Mouse (Mus musculus) right cerebral cortex, adult 2 months (tissue): ENCODE results near the gene Srd5a1.
"Not testable (repeated sequence)": the region's sequence is repeated elsewhere in the genome, so short reads cannot be mapped to it uniquely, and the experiment has no call there.

Source experiments
- DNase-seq, 2 experiments: peaks; one replicate each; pipeline ENCODE4 v3.0.0; 2021 to 2022; ENCODE audit warnings: low spot score in 2 of 2

Gene Srd5a1

GRCm38 (mm10) chr13:69611398-69612174 is at the start of gene Srd5a1:
Gene Srd5a1, minus strand, starts transcription at chr13:69611442.
- DNase-seq: peak; percentile 99 to 100

- no peak for DNase-seq
These were observed 43.3 kb upstream of the Srd5a1 start for GRCm38 (mm10) chr13:69654508-69654907.

DNA sequence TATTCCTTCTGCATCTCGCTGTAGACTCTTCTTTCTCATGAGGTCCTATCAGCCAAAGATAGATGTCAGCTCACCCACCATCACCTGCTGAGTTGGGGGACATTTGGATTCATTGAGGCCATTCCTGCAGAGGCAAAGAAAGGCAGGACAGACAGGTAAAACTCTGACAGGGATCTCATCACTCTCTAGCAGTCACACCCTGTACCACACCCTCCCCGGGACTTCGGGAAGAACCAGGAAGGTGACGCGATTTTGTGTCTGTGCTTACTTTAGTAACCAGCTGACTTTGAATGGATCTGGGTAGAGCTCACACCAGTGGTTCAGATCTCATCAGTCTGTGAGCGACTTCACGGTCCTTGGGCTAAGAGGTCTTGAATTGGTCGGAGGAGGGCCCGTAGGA is 35.2 kb upstream of the Srd5a1 start:
- DNase-seq: no peak

GRCm38 (mm10) chr13:69645694-69646423 is 34.6 kb upstream of the Srd5a1 start:
- no peak for DNase-seq

DNA sequence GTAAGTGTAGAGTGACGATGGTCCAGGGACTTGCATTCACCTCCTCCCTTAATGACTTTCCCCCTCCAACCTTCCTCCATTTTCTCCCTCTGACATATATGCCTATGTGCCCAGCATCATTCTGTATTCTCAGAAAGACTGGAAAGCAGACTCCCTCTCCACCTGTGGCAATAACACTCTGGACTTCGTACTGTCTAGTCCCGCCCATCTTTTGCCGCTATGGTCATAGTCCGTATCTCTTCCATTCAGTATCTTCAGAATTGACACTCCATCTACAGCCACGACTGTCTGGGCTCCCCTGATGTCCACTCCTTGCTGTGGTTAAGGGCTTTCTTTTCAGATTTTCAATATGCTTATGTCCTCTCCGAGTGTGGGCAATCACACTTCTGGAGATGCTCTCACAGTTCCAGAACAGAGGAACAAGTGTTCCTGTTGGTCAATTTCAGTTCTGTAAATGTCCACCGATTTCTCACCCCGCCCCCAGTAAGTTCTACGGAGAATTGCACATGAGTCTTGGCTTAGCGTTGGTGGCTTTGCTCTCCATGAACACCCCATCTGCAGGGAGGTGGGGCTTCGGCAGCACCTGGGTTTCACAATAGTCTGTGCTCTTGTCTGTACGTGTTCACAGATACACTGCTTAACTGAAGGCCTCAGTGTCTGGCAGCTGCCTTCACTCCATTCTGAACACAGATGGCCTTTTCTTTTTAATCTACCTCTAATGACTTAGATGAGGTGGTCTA is 33.4 kb upstream of the Srd5a1 start:
- DNase-seq: no peak

- DNase-seq: no peak
These were observed 32.7 kb upstream of the Srd5a1 start for GRCm38 (mm10) chr13:69643937-69644336.

GRCm38 (mm10) chr13:69642656-69643216 is 31.5 kb upstream of the Srd5a1 start:
- DNase-seq: no peak

- no peak for DNase-seq
These were observed 29.8 kb upstream of the Srd5a1 start for GRCm38 (mm10) chr13:69641017-69641416.

DNA sequence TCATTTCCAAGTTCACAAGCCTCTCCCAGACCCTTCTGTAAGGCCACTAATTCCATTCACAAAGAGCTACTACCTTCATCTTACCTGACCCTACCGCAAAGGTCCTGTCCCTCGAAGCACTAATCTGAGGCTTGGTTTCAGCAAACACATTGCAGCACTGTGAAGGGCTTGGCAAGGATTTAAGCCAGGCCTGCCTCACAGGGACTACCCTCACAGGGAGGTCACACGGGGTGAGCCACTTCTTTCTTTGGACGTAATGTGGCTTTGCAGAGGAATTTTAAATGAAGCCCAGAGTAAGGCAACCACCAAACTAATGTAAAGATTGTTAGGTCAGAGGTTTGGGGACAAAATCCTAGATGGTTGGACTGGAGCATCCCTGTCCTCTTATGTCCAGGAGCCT is 29.3 kb upstream of the Srd5a1 start:
- no peak for DNase-seq

- DNase-seq: no peak
These were observed 28.9 kb upstream of the Srd5a1 start for GRCm38 (mm10) chr13:69640126-69640525.

DNA sequence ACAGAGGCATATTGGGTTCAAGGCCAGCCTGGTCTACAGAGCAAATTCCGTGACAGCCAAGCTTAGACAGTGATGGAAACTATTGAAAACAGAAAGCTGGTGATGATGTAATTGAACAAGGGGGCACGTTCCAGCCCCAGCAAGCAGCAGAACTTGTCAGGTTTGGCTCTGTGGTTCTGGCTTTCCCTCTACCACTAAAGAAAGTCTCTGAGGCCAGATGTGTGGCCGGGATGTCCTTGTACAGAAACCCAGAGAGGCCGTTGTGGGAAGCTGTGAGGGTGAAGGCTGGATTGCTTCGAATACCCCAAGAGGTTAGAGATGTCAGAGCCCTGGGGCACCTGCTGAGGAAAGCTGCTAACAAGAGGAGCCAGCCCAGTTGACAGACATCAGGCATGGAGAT is 28.0 kb upstream of the Srd5a1 start:
- no peak for DNase-seq

GRCm38 (mm10) chr13:69638108-69638626 is 26.9 kb upstream of the Srd5a1 start:
- no peak for DNase-seq

- DNase-seq: no peak
These were observed 26.4 kb upstream of the Srd5a1 start for GRCm38 (mm10) chr13:69637657-69638056.

- no peak for DNase-seq
These were observed 25.6 kb upstream of the Srd5a1 start for GRCm38 (mm10) chr13:69636816-69637215.

- DNase-seq: no peak
These were observed 25.1 kb upstream of the Srd5a1 start for GRCm38 (mm10) chr13:69636375-69636774.

- DNase-seq: not testable (repeated sequence)
These were observed 24.6 kb upstream of the Srd5a1 start for GRCm38 (mm10) chr13:69635836-69636235.

DNA sequence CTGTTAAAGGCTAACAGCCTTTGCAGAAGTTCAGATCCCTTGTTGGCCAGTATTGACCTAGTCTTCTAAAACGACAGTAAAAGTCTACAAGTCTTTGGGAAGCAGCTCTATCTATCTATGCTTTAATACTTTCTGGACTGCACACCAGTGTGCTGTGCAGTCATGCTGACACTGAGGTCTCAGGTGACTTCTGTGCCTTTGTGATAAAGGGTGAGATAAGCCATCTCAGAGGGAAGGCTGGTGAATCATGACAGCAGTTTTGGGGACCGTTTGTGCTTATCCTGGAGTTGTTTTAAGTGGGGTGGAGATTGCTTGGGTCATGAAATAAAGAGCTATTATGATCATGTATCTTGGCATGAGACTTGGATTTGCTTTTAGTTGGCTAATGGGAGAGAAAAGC is 22.7 kb upstream of the Srd5a1 start:
- DNase-seq: no peak

DNA sequence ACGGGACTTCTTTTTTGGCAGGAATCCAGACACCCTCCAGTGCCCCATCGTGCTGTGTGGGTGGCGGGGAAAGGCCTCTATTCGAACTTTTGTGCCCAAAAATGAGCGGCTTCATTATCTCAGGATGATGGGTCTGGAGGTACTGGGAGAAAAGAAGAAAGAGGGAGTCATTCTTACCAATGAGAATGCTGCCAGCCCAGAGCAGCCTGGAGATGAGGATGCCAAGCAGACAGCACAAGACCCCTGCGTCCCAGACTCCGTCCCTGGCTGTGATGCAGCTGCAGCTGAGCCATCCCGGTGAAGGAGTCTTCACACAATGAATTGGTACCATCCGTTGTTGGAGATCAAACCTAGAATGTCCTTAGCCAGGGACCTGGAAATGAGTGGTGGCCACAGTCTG is 22.3 kb upstream of the Srd5a1 start:
- DNase-seq: no peak

- DNase-seq: no peak
These were observed 20.4 kb upstream of the Srd5a1 start for GRCm38 (mm10) chr13:69631659-69632058.

- DNase-seq: no peak
These were observed 19.9 kb upstream of the Srd5a1 start for GRCm38 (mm10) chr13:69631111-69631510.

DNA sequence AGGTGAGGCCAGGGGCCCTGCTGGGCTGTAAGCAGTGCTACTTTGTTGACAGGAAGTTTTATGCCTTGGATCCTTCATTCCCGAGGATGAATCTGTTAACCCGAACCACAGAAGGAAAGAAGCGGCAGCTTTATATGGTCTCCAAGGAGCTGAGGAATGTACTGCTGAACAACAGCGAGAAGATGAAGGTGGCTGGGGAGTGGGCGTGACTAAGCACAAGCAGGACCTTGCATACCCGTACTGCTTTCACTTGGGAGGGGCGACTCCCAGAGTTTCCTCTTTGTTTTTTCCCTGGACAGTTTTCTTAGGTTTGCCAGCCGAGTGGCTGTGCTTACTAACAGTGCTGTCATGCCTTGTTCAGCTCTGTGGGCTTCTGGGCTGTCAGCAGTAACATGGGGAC is 19.3 kb upstream of the Srd5a1 start:
- no peak for DNase-seq

DNA sequence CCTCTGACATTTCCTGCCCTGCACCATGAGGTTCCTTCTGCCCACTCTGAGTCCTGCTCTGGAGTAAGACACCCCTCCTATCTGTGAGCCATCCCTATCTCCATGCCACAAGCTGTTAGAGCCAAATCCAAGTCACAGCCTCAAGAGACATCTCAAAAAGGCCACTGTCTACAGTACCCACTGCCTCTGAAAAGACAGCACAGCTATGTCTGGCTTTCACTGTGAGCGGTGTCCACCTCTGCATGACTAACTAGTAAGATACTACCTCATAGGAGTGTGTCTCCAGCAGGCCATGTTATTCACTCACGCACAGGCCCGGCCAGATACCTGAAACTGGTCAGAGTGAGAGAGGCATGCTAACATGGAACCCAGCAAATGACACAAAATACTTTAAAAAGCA is 16.7 kb upstream of the Srd5a1 start:
- no peak for DNase-seq
